ENCODE assay signal across 17 mouse cellular contexts in the genomic region with DNA sequence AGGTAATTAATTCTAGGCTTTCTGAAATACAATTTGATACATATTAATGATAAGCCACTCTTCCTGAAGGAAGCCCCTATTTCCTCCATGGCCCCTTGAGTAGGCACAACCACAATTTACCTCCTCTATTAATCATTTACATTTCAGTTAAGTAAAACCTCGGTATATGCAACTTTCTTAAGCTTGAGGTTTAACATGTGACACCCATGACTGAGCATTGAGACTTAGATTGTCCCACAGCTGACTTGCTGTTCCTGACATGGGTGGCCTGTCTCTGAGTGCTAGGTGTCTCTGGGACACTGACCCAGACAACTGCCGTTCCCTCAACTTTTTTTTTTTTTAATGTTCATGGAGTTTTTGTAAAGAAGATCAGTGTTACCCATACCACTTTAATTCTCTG.
"Had no signal": no experiment of that assay in that cellular context is flagged by ENCODE, and none has a peak within 500 bp of the region (broad histone marks: within the 10 kb centered on the region; RNA-seq: fewer than 3 reads in every experiment).

No protein-coding gene starts in this region.

- H3K9ac ChIP-seq: liver, postnatal 0 days; lung, embryonic 15.5 days; midbrain, embryonic 12.5 days; neural tube, embryonic 12.5 days; stomach, embryonic 15.5 days had no signal

- DNase-seq: liver, postnatal 0 days; lung, adult 2 months; lung, postnatal 14 days; lung, postnatal 36 days; midbrain, embryonic 14.5 days; right cerebral cortex, postnatal 14 days; thymus, adult 2 months; thymus, postnatal 25 days; thymus, postnatal 4 days had no signal

- H3K36me3 ChIP-seq: lung, embryonic 15.5 days; stomach, embryonic 15.5 days had no signal

- H3K9me3 ChIP-seq: lung, embryonic 15.5 days; megakaryocyte, embryonic 14.5 days; midbrain, embryonic 12.5 days; neural tube, embryonic 12.5 days; stomach, embryonic 15.5 days had no signal

- H3K4me2 ChIP-seq: lung, embryonic 15.5 days; midbrain, embryonic 12.5 days; neural tube, embryonic 12.5 days; stomach, embryonic 15.5 days had no signal

- H3K27ac ChIP-seq: lung, embryonic 15.5 days; macrophage; midbrain, embryonic 12.5 days; neural tube, embryonic 12.5 days; stomach, embryonic 15.5 days; stomach, postnatal 0 days had no signal

- H3K27me3 ChIP-seq: lung, embryonic 15.5 days; megakaryocyte, embryonic 14.5 days; midbrain, embryonic 12.5 days; neural tube, embryonic 12.5 days; stomach, embryonic 15.5 days had no signal

- H3K4me1 ChIP-seq: lung, embryonic 15.5 days; midbrain, embryonic 12.5 days; neural tube, embryonic 12.5 days; stomach, embryonic 15.5 days had no signal

- H3K4me3 ChIP-seq: lung, embryonic 15.5 days; megakaryocyte, embryonic 14.5 days; midbrain, embryonic 12.5 days; neural tube, embryonic 12.5 days; stomach, embryonic 15.5 days had no signal

- ATAC-seq: liver, postnatal 0 days; lung, postnatal 0 days had no signal
